Mouse (Mus musculus) hindbrain, postnatal 0 days (tissue): ENCODE data around the gene Tanc1. TPM values are rescaled to one million over a fixed set of nuclear protein-coding genes. Genes with fewer than 3 reads are reported as not detected.
"Not testable (repeated sequence)": the region's sequence is repeated elsewhere in the genome, so short reads cannot be mapped to it uniquely, and the experiment has no call there.

Experiments
- ATAC-seq: fragments of 200-750 bp; cut with Nextera tagmentation; 2 replicates; pipeline ENCODE4 v1.8.0; 2017; ENCODE audit warnings: mild to moderate bottlenecking, moderate TSS enrichment, moderate library complexity
- DNase-seq: peaks from one replicate; pipeline ENCODE4 v3.0.0-alpha.2; 2015; ENCODE audit warnings: low spot score
- H3K27ac ChIP-seq: fragments of 300-500 bp; sonication (generic); 2 replicates; pipeline ENCODE4 v1.5.1; 2014; ENCODE audit warnings: mild to moderate bottlenecking
- H3K27me3 ChIP-seq: fragments of 300-500 bp; sonication (generic); 2 replicates; pipeline ENCODE4 v1.6.1; 2014; ENCODE audit warnings: low read length, mixed read lengths; ENCODE audit not compliant: insufficient read depth
- H3K36me3 ChIP-seq: fragments of 300-500 bp; sonication (generic); 2 replicates; pipeline ENCODE4 v1.6.1; 2014; ENCODE audit warnings: low read length, mixed read lengths; ENCODE audit not compliant: insufficient read depth
- H3K4me1 ChIP-seq: fragments of 300-500 bp; sonication (generic); 2 replicates; pipeline ENCODE4 v1.6.1; 2014; ENCODE audit warnings: antibody characterized with exemption, low read length, mixed read lengths; ENCODE audit not compliant: insufficient read depth
- H3K4me2 ChIP-seq: fragments of 300-500 bp; sonication (generic); 2 replicates; pipeline ENCODE4 v1.6.1; 2014; ENCODE audit warnings: low read depth, mild to moderate bottlenecking, low read length, moderate library complexity, mixed read lengths
- H3K4me3 ChIP-seq: fragments of 300-500 bp; sonication (generic); 2 replicates; pipeline ENCODE4 v1.5.1; 2014; ENCODE audit warnings: low read length
- H3K9ac ChIP-seq: fragments of 300-500 bp; sonication (generic); replicated peaks from 2 replicates; pipeline ENCODE4 v1.6.1; 2014; ENCODE audit warnings: mild to moderate bottlenecking, low read length, moderate library complexity, mixed read lengths
- H3K9me3 ChIP-seq: fragments of 300-500 bp; sonication (generic); 2 replicates; pipeline ENCODE4 v1.6.1; 2016; ENCODE audit warnings: low read length, mixed read lengths
- CTCF ChIP-seq: IDR thresholded peaks from 2 replicates; pipeline ENCODE4 v1.5.1; 2016; ENCODE audit warnings: antibody characterized with exemption, control low read depth, low read depth
- WGBS: fragments of 180-500 bp; shearing (Covaris S2); extraction: QIAGEN DNeasy Blood & Tissue Kit; methylation state at CpG from one replicate; pipeline ENCODE4 v1.1.7; 2014; 5-methylcytosine and 5-hydroxymethylcytosine counted together
- polyA plus RNA-seq: library from polyadenylated mRNA; unstranded; fragments of >200 nt; fragmentation: Nextera tagmentation; extraction: Ambion mirVana; gene quantifications from 2 replicates; pipeline ENCODE4 v1.2.1, GENCODE M21; 2015
- total RNA-seq: library from RNA; depleted of rRNA; stranded (reverse); fragments of >200 nt; gene quantifications from 2 replicates; pipeline ENCODE4 v1.2.3, GENCODE M21; 2014; rRNA removed

The Tanc1 gene
- total RNA-seq (10.6 and 12.1 TPM in 2 replicates), polyA plus RNA-seq (4.2 and 4.8 TPM in 2 replicates)

DNA sequence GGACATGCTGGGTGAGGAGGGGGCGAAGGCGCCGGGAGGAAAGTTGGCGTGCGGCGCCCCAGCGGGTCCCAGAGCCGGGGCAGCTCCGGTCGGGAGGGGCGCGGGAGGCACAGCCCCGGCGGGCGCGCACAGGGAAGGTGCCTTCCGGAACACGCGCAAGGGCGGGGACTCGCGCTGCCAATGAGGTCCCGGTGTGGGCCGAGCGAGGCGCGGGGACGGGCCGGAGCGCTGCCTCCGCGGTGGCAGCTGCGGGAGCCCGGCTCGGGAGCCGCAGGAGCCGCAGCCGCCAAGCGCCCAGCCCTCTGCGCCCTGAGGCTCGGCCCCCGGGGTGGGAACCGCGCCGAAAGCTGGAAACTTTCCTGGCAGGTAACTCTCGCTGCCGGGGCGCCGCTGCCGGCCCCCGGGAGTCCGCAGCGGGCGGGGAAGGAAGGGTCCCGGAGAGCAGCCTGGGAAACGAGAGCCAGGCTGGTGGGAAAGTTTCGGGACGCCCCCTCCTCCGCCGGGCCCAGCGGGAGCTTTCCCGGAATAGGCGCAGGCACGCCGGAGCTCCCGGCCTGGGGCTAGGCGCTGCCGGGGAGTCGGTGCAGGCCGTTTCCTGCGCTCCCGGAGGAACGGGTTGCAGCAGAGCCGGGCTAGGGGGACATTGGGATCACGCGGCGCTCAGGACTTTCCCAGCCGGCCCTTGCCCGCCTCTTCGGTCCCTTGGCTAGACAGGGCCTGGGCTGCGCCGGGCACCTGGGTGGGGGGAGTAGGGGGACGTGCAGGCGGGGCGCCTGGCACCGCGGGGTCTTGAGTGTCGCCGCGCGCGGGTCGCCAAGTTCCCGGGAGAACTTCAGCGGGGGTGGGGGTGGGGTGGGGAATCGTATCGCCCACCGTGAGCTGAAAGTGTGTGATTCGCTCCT, at the start of gene Tanc1:
TSS of gene Tanc1 (plus strand) at position 212 of the 902 bp plus-strand sequence.
- DNase-seq: peak; percentile 83
- TF ChIP-seq CTCF: no peak
- H3K36me3 ChIP-seq: no peaks in the 10 kb centered on the region
- WGBS: under 1% methylated on average over 91 of the region's 99 CpGs
- peak; percentile 89 for ATAC-seq
- no peaks in the 10 kb centered on the region for H3K27me3 ChIP-seq
- no peaks in the 10 kb centered on the region for H3K9me3 ChIP-seq
- peak within 1 kb of the TSS; percentile 79 for H3K27ac ChIP-seq
- peak within 1 kb of the TSS; percentile 68 for H3K9ac ChIP-seq
- peak within 1 kb of the TSS; percentile 94 for H3K4me2 ChIP-seq
- H3K4me1 ChIP-seq: peaks cover 5% of the 10 kb centered on the region; the same call in 1 of the 2 replicates
- H3K4me3 ChIP-seq: peak within 1 kb of the TSS; percentile 85

DNA sequence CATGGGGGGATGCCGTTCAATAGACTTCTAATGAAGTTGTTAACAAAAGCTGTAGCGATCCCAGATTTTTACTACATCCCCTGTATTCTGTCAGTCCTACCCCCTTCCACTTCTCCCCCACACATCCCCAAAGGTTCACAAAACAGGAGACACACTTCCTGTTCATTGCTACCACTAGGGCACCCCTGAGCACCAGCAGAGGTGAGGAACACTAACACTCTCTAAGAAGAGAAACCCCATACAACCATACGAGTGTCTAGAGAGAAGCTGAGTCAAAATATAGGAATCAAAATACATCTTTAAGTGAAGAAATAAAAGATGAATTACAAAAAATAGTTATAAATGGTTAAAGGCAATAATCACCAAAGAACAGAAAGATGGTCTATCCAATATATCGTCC, 49.6 kb upstream of the Tanc1 start:
- TF ChIP-seq CTCF: peak; percentile 34; the same call in 1 of the 2 replicates
- Histone ChIP-seq H3K4me1 (no peaks in the 10 kb centered on the region), H3K4me3 (no peak overlapping the region), H3K27me3 (no peaks in the 10 kb centered on the region), H3K9ac (no peak overlapping the region), H3K9me3 (no peaks in the 10 kb centered on the region), H3K36me3 (no peaks in the 10 kb centered on the region), H3K4me2 (no peak overlapping the region), H3K27ac (no peak overlapping the region)
- ATAC-seq: no peak
- DNase-seq: no peak
- 63% methylated on average over 4 of the region's 4 CpGs for WGBS

DNA sequence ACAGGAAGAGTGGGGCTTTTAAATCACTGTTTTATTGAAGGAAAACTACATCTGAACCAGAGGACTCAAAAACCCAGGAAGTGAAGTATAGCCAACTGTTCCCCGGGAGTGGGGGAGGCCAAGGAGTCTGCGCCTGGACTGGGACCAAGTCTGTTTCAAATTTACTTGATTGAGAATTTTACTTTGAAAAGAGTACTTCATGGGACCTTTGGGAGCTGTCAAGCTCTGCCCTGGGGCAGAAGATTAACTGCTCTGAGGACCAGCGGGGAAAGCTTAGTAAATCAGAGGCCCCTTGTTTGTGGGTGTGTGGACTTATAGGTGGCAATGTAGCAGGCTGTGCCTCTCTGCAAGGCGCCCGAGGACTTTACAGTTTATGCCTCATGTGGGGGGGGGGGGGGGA, 49.1 kb upstream of the Tanc1 start:
- DNase-seq (peak; percentile 50), ATAC-seq (no peak)
- WGBS: 30% methylated on average over 5 of the region's 5 CpGs
- H3K4me3 ChIP-seq: no peak overlapping the region
- no peak overlapping the region for H3K9ac ChIP-seq
- no peak for TF ChIP-seq CTCF
- no peaks in the 10 kb centered on the region for H3K4me1 ChIP-seq
- H3K4me2 ChIP-seq: no peak overlapping the region
- H3K27me3 ChIP-seq: no peaks in the 10 kb centered on the region
- H3K9me3 ChIP-seq: no peaks in the 10 kb centered on the region
- H3K27ac ChIP-seq: no peak overlapping the region
- no peaks in the 10 kb centered on the region for H3K36me3 ChIP-seq

GRCm38 (mm10) chr2:59564029-59564611, 47.7 kb upstream of the Tanc1 start:
- not testable (repeated sequence) for H3K4me2 ChIP-seq, H3K4me3 ChIP-seq, H3K27ac ChIP-seq, H3K36me3 ChIP-seq, DNase-seq, H3K9ac ChIP-seq, H3K4me1 ChIP-seq, H3K27me3 ChIP-seq, H3K9me3 ChIP-seq
- ATAC-seq: peak; percentile 56; the same call in 1 of the 2 replicates
- 95% methylated on average over 3 of the region's 10 CpGs for WGBS

- peak; percentile 35 for TF ChIP-seq CTCF
- no peaks in the 10 kb centered on the region for H3K27me3 ChIP-seq
- no peak for DNase-seq
- no peak overlapping the region for H3K4me3 ChIP-seq
- ATAC-seq: no peak
- H3K4me1 ChIP-seq: no peaks in the 10 kb centered on the region
- 85% methylated on average over 4 of the region's 4 CpGs for WGBS
- no peaks in the 10 kb centered on the region for H3K36me3 ChIP-seq
- no peak overlapping the region for H3K4me2 ChIP-seq
- H3K9ac ChIP-seq: no peak overlapping the region
- H3K9me3 ChIP-seq: 0 out of 2 replicates have a peak, but pooled peaks cover 4% of the 10 kb centered on the region
- H3K27ac ChIP-seq: no peak overlapping the region
Measured at GRCm38 (mm10) chr2:59564947-59565346, 46.9 kb upstream of the Tanc1 start.

DNA sequence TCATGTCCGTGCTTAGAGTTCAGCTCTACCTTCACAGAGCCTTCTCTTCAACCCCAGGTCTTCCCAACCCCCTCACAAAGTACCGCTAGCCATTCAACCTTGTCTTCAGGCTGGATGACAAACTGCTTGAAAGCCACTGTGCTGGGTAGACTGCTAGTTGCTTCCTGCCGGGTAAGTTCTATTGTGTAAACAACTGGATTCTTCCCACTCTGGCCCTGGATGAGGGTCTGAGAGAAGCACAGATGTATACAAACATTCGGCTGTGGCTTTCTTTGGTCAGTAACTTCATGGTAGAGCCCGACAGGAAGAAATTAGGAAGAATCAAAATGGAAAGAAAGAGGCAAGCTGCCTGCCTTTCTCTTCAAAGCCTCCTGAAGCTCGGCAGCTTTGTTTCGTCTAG, 30.9 kb upstream of the Tanc1 start:
- H3K36me3 ChIP-seq: no peaks in the 10 kb centered on the region
- no peaks in the 10 kb centered on the region for H3K9me3 ChIP-seq
- H3K9ac ChIP-seq: no peak overlapping the region
- 35% methylated on average over 7 of the region's 7 CpGs for WGBS
- no peak overlapping the region for H3K4me3 ChIP-seq
- H3K4me1 ChIP-seq: no peaks in the 10 kb centered on the region
- H3K27ac ChIP-seq: no peak overlapping the region
- no peaks in the 10 kb centered on the region for H3K27me3 ChIP-seq
- DNase-seq (no peak), ATAC-seq (no peak)
- H3K4me2 ChIP-seq: no peak overlapping the region
- TF ChIP-seq CTCF: no peak

GRCm38 (mm10) chr2:59583961-59584360, 27.9 kb upstream of the Tanc1 start:
- Histone ChIP-seq H3K27ac (no peak overlapping the region), H3K27me3 (no peaks in the 10 kb centered on the region), H3K36me3 (no peaks in the 10 kb centered on the region), H3K4me3 (no peak overlapping the region), H3K4me2 (no peak overlapping the region), H3K4me1 (no peaks in the 10 kb centered on the region), H3K9ac (no peak overlapping the region), H3K9me3 (no peaks in the 10 kb centered on the region)
- no peak for TF ChIP-seq CTCF
- no peak for DNase-seq
- ATAC-seq: no peak
- WGBS: 88% methylated on average over 6 of the region's 6 CpGs
